Mouse (Mus musculus) thymus, postnatal 14 days (tissue): ENCODE results near the gene Tmem170.

Source experiments
- DNase-seq: peaks from one replicate; pipeline ENCODE4 v3.0.0; 2021

Tmem170 gene

DNA sequence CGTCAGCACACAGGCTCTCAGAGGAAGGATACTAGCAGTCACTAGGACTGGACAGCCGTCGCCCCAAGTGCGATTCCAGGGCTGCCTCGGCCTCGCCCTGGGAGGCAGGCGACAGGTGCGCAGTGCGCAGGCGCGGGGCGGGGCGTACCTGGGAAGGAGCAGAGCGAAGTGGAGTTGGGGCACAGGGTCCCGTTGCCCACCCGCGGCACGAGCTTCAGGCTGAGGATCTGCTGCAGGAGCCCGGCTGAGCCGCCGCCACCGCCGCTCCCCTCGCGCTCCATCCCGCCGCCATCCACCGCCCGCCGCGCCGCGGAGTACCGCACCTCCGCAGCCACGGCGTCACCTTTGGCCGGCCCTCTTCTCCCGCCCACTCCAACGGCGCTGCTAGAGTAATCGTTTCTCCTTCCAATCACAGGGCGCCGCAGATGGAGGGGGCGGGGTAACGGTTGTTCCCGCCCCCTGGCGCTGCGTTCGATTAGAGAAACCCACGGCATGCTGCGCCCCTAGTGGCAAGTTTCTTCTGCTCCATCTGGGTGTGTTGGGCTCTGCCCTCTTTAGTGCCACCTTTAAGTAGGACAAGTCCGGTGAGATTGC lies at the start of gene Tmem170:
Gene Tmem170, minus strand, starts transcription at position 396 of the 594 bp plus-strand sequence.
- peak; percentile 97 for DNase-seq

DNA sequence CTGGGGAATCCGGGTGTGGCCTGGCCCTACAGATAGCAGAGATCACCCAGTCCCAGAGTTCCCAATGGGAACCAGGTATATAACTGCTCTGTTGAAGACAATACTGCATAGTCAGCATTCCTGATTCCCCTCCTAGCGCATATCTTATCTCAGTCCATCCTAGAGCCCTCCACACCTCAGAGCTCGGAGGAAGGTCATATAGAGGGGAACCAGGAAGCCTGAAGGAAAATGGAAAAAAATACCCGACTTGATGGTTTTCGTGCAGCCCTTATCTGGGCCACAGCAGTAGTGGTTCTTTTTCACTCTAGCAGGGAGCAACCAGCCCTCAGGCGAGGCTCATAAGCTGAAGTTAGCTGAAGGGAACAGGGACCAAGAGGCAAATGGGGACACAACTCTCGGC lies 48.4 kb upstream of the Tmem170 start:
- no peak for DNase-seq

DNA sequence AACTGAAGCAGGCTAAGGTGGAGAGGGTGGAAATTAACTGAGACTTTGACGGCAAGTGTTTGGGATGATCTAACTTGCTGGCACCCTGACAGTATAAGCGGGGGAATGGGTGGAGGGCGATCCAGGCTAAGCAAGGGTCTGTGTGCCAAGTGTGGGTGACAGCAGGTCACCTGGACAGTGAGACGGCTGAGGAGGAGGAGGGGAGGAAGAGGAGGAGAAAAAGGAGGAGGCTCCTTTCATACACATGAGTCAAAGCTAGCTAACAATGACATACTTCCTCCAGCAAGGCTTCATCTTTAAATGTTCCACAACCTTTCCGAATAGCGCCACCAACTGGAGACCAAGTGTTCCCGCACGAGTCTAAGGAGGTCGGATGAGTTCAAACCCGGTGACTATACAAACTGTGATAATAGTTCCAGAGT lies 46.8 kb upstream of the Tmem170 start:
- peak; percentile 57 for DNase-seq

DNA sequence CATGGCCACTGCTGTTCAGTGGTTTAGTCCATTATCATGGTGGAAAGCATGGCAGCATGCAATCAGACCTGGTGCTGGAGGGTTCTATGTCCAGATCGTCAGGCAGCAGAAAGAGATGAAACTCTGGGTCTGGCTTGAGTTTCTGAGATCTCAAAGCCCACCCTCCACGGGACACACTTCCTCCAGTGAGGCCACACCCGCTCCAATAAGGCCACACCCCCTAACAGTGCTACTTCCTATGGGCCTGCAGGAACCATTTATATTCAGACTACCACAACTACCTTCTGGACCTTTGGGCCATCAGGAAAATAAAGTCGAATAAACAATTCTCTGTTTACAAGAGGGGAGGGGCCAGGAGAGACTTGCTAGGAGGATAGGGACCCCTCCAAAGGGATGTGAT lies 44.4 kb upstream of the Tmem170 start:
- no peak for DNase-seq

DNA sequence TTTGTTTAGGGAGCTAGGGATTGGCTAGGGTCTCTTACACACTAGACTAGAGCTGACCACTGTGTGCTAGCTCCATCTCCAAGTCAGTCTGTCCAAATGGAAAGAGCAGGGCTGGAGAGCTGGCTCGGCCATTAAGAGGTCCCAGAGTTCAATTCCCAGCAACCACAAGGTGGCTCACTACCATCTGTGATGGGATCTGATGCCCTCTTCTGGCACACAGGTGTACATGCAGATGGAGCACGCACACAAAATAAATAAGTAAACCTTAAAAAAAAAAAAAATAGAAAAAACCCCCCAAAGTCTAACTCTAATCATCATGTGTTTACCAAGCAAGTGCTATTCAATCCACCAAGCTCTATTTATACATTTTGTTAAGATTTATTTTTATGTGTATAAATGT lies 43.1 kb upstream of the Tmem170 start:
- peak; percentile 20 for DNase-seq

DNA sequence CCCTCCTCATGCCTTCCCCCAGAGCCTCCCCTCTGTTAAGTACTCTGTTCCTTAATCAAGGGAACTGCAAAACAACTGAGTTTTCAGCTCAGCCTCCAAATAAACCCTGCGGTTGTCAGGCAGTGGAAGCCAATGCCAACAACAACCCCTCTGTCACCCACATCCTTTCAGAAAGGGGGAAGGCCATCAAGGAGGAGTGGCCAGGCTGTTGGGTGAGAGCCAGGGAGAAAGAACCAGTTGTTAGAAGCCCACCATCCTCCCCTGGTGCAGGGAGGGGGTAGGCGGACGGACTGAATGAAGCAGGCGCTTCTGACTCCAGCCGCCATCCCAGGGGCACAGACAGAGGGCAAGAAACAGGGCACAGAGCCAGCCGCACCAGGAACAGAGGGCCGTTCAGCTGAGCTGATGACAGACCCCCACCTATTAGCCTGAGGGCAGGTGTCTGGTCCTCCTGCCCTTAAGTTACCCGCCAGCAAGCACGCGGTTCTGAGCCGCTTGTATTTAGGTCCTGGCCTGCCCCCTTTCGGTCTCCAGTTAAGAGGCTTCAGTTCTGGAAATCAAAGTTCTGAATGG lies 36.4 kb upstream of the Tmem170 start:
- DNase-seq, result no peak

DNA sequence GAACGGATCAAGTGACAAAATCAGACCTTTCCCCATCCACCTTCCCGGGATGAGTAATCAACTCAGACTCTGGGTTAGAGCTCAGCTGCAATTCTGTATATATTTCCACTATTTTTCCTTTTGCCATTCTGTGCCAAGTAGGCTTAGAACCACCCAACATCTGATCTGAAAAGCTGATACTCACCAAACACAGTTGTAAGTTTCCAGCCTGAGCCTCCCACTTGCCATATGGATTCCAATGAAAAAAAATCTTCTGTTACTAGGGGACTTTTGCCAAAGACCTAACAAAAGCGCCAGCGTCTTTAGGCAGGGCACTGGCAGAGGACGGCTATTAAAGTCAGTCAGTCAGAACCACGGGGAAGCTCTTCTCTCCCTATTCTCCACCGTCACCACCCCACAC lies 35.0 kb upstream of the Tmem170 start:
- DNase-seq, result no peak

DNA sequence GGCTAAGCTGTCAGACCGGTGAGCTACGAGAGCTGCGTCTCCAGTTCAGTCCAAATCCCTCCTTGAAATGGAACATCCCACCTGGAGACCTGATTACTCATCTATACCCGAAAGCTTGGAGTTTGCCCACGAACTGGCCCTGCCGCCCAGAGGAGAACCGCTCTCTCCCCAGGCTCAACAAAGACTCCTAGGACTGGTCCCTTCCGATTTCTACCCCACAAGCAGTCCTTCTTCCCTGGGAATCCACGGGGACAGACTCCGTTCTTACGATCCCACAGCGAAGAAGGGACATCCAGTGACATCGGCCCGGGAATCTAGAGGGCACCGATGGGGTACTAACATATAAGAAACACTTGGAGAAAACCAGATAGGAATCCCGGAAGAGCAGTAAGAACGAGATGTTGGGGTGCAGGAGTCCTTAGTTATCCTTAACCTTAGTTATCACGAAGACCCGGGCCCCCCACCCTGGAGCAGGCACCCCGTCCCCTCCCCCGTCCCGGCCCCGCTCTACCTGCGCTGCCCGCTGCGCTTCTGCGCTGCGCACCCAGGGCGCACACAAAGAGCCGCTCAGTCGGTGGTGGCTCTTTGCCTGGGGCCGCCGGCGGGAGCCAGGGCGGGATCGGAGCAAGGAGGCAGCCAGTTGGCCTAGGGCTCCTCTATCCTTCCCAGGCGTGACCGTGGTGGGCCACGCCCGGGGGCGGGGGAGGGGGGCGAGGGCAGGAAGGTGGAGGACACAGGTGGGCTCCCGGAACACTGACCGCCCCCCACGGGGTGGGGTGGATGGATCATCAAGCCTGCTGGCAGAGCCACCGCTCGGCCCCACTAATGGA lies 33.3 kb upstream of the Tmem170 start, which contains the start of gene Chst5:
Gene Chst5, minus strand, starts transcription at position 827 of the 830 bp plus-strand sequence.
- DNase-seq, result no peak

DNA sequence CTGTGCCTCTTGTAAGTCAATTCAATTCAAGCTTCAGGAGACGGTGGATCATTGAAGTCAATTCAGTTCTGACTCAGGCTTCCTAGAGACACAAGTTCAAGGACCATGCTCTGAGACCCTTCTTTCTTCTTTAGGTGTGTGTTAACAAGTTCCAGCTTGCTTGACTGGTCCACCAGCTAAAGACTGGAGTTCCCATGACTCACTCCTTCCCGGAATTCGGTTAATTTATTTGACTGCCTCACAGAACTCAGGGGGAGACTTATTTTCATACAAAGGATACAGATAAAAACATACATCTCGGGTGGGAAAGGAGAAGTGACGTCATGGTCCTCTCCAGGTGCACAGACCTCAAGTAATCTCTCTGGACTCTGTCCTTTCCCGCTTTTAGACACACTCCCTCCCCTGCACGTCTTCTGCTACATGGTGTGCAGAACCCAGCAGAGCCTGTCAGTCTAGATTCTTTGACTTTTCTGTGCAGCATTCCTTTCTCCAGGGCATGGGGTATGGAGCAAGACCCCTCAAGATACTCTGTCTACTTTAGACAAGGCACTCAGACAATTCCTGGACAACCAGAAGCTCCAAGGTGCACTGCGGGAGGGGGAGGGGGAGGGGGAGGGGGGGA lies 29.1 kb upstream of the Tmem170 start:
- no peak for DNase-seq

DNA sequence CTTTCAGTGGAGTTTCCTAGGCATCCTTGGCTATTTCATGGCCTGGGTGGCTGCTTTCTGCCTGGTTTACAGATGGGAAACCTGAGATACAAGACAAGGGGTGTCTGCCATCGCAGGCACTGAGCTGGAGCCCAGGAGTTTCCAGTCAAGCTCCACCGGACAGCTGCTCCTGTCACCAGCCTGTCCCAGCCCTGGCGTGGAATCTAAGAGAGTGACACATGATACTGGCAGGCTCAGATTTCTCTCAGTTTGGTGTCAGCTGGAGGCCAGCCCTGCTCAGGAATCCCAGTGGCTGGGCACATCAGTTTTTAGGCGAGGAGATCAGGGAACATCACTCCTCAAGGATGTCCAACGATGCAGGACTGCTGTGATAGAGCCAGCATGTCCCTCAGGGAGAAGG lies 25.5 kb upstream of the Tmem170 start:
- no peak for DNase-seq

DNA sequence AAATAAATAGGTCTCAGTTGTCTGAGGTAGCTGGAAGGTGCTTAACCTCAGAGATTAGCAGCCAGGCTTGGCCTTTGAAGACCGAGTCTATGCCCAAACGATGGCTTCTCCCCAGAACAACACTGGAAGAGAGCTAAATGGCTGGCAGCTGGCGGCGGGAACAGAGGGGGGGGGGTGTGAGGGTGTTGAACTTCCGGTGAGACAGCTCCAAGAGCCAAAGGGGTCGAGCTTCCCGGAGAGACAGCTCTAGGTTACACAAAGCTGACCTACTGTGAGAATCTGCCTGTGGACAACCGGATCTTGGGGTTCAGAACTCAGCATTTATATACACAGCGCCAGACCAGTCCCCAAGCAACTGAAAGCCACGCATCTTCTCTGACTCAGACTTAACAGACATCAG lies 22.0 kb upstream of the Tmem170 start:
- DNase-seq, result no peak

DNA sequence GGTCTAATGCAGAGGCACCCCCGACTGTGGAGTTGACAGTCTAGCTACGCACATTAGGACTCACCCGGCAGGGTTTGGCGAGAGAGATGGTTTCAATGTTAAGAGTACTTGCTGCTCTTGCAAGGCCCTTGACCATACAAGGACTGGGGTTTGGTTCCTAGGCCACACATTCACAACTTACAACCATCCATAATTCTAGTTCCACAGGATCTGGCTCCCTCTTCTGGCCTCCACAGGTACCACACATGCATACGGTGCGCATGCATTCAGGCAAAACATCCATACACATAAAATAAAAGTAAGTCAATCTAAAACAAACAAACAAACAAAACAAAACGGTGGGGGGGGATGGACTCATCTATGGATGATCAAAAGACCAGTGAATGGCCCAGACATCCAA lies 18.4 kb upstream of the Tmem170 start:
- DNase-seq, result no peak

DNA sequence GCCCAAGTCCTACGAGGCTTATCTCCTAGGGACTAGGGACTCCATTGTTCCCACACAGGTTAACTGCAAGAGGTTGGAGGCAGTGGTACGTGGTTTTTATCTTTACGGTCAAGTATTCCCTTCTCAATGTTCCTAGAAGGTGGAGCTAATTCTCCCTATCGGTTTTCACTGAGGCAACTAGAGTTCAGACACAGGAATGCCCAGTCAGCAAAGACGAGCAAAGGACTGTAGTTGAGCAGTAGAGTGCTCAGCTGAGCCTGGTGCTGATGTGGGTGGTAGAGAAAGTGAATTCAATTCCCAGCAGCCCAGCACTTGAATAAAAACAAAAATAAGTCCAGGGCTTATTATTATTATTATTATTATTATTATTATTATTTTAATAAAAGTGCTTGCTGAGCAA lies 16.1 kb upstream of the Tmem170 start:
- DNase-seq, result no peak

DNA sequence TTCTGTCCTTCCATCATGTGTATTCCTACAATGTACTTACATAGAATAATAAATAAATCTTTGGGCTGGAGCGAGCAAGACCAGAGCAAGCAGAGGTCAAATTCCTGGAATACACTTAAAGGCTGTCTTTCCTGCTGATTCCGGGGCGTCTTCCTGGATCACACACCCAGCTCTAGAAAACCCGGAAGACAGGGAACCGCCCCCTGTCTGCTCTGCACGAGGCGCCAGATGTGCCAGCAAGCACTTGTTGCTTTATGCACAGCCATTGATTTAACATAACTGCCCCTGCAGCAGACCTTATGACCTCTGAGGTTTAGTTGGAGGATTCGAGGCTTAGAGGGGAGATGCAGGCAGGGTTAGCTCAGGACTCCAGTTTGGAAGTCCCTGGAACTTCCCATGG lies 15.4 kb upstream of the Tmem170 start:
- no peak for DNase-seq

DNA sequence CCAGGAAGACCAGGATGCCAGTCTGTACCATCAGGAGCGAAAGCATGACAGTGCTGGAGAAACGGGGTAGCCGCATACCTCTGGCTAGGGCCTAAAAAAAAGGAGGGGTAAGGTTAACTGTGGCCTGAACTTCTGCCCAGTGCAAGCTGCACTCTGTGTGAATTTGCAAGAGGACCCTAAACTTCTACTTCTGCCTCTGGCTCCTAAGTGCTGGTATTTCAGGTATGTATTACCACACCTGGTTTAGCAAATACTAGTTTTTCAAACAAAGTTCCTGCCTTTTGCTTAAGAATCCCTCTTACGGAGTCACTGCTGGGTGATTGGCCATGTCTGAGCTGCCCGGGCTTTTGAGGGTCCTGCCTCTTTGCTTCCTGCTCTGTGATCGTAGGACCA lies 14.4 kb upstream of the Tmem170 start:
- DNase-seq, result no peak

DNA sequence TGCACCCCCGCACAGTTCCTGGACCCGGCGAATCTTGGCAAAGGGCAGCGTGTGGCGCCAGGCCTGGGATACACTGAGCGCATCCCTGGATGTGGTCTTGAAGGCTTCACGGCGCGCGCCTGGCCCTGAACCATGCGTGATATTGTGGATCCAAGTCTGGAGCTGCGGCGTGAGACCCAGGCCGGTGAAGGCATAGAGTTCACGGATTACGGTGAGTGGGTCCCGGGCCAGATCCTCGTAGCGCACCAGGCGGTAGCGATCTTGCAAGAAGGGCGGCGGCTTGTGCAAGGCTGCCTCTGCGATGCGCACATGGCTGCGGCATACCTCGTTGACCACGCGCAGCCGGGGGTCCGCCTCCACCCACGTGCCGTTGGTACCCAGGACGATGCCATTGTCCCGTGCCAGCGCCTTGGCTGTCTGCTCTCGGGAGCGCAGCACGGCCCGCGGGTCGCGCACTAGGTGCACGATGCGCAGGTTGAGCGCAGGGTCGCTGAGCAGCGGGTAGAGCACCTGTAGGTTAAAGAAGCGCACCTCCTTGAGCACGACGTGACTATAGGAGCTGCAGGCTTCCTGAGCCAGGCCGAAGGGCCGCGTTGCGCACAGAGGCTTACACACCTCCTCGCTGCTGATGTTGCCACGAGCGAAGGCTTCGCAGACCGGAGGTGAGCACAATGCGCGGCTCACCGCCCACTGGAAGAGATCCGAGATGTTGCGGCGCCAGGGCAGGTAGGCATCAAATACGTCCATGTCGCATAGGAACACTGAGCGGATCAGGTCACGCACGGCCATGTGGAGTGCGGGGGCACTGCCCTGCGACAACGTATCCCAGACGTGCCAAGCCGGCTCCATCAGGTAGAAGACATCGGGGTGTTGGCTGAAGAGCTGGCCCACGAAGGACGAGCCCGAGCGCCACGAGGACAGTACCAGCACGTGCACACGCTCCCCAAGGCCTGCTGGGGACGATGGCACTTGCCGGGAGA lies 13.7 kb upstream of the Tmem170 start:
- no peak for DNase-seq

DNA sequence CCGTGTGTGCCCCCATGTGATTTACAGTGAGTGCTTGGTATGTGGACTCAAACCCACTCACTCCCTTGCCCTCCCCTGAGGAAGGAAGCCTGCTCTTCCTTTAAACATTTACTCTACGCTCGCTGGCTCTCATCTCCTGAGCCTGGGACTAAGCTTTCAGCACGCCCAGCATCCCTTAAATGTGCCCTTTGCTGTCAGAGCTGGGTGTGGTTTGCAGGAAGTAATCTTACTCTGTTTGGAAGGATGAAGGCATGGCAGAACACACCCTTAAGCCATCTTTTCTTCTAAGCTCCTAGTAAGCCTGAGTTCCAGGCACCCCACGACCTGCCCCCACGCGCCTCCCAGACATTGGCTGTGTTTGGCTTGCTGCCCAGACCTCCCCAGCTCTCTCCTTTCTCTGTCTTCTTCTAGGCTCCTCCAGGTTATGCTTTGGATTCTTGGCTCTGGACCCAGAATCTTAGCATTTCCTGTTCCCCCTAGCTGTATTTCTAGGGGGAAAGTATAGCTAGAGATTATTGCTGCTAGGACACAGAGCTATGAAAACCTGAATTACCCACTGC lies 11.6 kb upstream of the Tmem170 start:
- no peak for DNase-seq

DNA sequence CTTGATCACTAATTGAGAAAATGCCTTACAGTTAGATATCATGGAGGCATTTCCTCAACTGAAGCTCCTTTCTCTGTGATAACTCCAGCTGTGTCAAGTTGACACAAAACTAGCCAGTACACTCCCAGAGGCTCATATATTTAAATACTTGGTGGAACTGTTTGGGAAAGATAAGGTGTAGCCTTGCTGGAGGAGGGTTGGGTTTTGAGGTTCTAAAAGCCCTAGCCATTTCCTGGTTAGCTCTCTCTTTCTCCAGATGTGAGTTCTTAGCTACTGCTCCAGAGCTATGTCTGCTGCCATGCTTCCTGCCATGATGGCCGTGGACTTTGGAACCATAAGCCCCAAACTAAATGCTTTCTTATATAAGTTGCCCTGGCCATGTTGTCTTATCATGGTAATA lies 10.9 kb upstream of the Tmem170 start:
- DNase-seq, result no peak

DNA sequence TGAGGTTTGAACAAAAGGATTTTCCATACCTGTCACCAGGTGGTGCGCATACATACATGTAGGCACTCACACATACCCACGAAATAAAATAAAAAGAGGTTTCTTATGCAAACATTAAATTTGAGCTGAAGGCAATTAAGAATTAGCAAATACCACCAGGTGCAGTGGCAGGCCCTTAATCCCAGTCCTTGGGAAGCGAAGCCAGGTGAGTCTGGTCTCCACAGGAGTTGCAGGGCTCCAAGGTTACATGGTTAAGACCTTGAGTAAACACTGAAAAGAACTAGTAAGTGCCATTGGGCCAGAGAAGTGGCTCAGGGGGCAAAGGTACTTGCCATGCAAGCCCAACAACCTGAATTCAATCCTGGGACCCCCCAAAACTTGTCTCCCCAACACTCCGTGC lies 7.1 kb upstream of the Tmem170 start:
- DNase-seq, result no peak

DNA sequence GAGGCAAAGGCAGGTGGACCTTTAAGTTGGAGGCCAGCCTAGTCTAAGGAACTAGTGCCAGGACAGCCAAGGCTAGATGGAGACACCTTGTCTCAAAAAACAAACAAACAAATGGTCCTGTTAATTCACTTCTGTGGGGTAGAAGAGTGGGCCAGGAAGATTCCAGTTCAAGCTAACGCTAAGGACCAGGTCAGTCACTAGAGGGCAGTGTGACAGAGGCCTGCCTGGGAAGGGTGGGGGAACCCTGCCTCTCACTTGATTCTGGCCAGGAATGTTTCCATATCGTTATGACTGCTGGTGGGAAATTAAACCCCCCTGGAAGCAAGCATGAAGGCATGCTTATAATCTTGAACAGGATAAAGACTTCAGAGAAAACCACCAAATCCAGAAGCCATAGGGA lies 5.0 kb upstream of the Tmem170 start:
- peak; percentile 59 for DNase-seq

DNA sequence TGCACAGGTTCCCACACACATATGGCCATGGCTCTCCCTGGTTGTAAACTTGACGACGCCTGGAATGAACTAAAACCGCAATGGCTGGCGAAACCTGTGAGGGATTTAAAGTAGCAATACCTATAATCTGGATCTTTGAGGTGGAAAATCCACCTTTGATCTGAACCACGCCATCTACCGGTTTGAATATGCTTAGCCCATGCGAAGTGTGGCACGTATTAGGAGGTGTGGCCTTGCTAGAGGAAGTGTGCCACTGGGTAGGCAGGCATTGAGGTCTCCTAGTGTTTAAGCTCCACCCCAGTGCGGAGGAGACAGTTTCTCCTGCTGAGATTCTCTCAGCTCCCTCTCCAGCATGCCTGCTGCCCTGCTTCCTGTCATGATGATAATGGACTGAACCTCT lies 1.2 kb upstream of the Tmem170 start:
- peak; percentile 12 for DNase-seq

DNA sequence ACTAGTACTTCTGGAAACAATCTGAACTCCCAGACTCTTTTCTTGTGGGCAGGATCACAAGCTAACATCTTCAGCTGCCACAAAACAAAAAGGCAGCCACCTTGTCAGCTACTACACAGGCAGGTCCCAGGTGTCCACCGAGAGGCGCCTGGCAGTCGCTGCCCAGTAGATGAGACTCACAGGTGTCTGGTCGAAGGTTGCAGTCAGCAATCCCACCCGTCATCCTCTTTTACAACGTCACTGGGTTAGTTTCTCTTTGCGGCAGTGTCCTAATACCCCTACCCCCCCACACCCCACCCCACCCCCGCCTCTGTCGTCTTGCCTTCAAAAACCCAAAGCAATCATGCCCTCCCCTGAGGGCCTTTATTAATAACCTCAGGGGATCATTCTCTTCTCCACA lies 792 bp downstream of the Tmem170 start:
- peak; percentile 32 for DNase-seq
